ENCODE assay signal across 16 mouse cellular contexts in the genomic region with DNA sequence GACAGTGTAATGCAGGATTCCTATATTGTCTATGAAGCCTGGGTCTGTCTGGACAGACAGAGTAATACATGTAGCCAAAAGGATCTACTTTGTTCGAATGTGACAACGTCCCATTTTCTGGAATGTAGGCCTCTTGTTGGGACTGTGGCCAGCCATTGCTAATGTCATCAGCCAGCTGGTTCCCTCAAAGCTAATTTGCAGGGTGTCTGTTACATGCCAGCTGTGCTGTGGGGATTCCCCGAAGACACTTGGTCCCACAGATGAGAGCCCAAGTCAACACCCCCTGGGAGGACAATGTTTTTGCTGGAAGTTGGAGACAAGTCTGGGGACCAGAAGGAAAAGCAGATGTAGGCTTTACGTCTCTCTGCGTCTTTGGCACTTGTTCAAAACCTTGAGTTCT. TPM values are rescaled to one million over a fixed set of nuclear protein-coding genes. Genes with fewer than 3 reads are reported as not detected.
DNase-seq lines count a peak whose midpoint lies in the region; ATAC-seq and TF ChIP-seq lines count a peak whose summit lies in the region.
"Had no signal": no experiment of that assay in that cellular context is flagged by ENCODE, and none has a peak within 500 bp of the region (broad histone marks: within the 10 kb centered on the region; RNA-seq: fewer than 3 reads in every experiment).

No protein-coding gene starts in this region.

- no peaks in the 10 kb centered on the region for H3K9me3 ChIP-seq in lung, embryonic 14.5 days (ENCODE audit: low read depth, low read length)
- H3K9me3 ChIP-seq: G1E; heart, embryonic 15.5 days; liver, embryonic 13.5 days; megakaryocyte, embryonic 14.5 days; neural tube, embryonic 15.5 days had no signal

- 68% methylated on average over 5 of the region's 5 CpGs for WGBS in lung, embryonic 14.5 days

- no peak for ATAC-seq in lung, embryonic 14.5 days (ENCODE audit: insufficient read depth)
- no peak for ATAC-seq in activated CD4-positive, CD25-positive, alpha-beta regulatory T cell, adult 4 months
- ATAC-seq: forebrain, embryonic 16.5 days; hindbrain, embryonic 16.5 days had no signal

- no peak overlapping the region for H3K4me2 ChIP-seq in lung, embryonic 14.5 days
- H3K4me2 ChIP-seq: heart, embryonic 15.5 days; liver, embryonic 13.5 days; neural tube, embryonic 15.5 days had no signal

- peak; percentile 24 for DNase-seq in gastrocnemius, postnatal 14 days
- no peak for DNase-seq in gastrocnemius, adult 18-20 months (ENCODE audit: low spot score)
- DNase-seq in lung, embryonic 14.5 days, result peak; percentile 10
- no peak for DNase-seq in lung, adult 18-20 months
- peak; percentile 55 for DNase-seq in layer of hippocampus, adult 9-11 months
- DNase-seq in ovary, postnatal 36 days (ENCODE audit: low spot score), result no peak
- DNase-seq: adrenal gland, postnatal 36 days; kidney, adult 2 months; liver, embryonic 13.5 days had no signal

- no peaks in the 10 kb centered on the region for H3K4me1 ChIP-seq in lung, embryonic 14.5 days (ENCODE audit: insufficient read depth)
- H3K4me1 ChIP-seq: heart, embryonic 15.5 days; liver, embryonic 13.5 days; megakaryocyte, embryonic 14.5 days; neural tube, embryonic 15.5 days had no signal

- no peak overlapping the region for H3K9ac ChIP-seq in lung, embryonic 14.5 days
- H3K9ac ChIP-seq: heart, embryonic 15.5 days; liver, embryonic 13.5 days; neural tube, embryonic 15.5 days had no signal

- no peak overlapping the region for H3K4me3 ChIP-seq in lung, embryonic 14.5 days (ENCODE audit: low read depth, low read length)
- H3K4me3 ChIP-seq: heart, embryonic 15.5 days; liver, embryonic 13.5 days; megakaryocyte, embryonic 14.5 days; neural tube, embryonic 15.5 days had no signal

- H3K36me3 ChIP-seq in lung, embryonic 14.5 days (ENCODE audit: insufficient read depth), result no peaks in the 10 kb centered on the region
- H3K36me3 ChIP-seq: G1E; heart, embryonic 15.5 days; liver, embryonic 13.5 days had no signal

- no peaks in the 10 kb centered on the region for H3K27me3 ChIP-seq in lung, embryonic 14.5 days (ENCODE audit: insufficient read depth, low read length)
- H3K27me3 ChIP-seq: liver, embryonic 13.5 days; neural tube, embryonic 15.5 days had no signal

- no peak overlapping the region for H3K27ac ChIP-seq in lung, embryonic 14.5 days (ENCODE audit: low read depth)
- H3K27ac ChIP-seq: heart, embryonic 15.5 days; liver, embryonic 13.5 days; neural tube, embryonic 15.5 days had no signal

- no peak for TF ChIP-seq CTCF in lung, embryonic 14.5 days (IDR thresholded peaks at IDR 0.05; ENCODE audit: low read depth)

- intact Hi-C loops in gastrocnemius, postnatal 14 days (cut with DNase I; ENCODE audit: low total_unique reads), result no loop called here

RNA-seq across cellular contexts. Expression of a gene that starts 35.9 kb away (rescaled TPM):
- under 1 TPM in 1 of 2 experiments, not detected in 1; 0.27 TPM for total RNA-seq in gastrocnemius, postnatal 14 days (2021)
- not detected for total RNA-seq in gastrocnemius, adult 18-20 months (2021)
- polyA plus RNA-seq in lung, embryonic 14.5 days (2014; fragmentation: Nextera tagmentation; extraction: Ambion mirVana), result 7.6 and 10.4 TPM in 2 replicates
- polyA plus RNA-seq in activated CD4-positive, CD25-positive, alpha-beta regulatory T cell, adult 4 months (2017; shearing (Covaris generic)), result under 1 TPM in 1 of 2 experiments, not detected in 1; 0.25 TPM
- polyA plus RNA-seq: G1E had no signal

RNA-seq across cellular contexts. Expression of a gene that starts 45.3 kb away (rescaled TPM):
- under 1 TPM; 0.07 to 0.10 TPM for total RNA-seq in gastrocnemius, postnatal 14 days (2021)
- not detected for total RNA-seq in gastrocnemius, adult 18-20 months (2021)
- not detected in 2 replicates for polyA plus RNA-seq in lung, embryonic 14.5 days (2014; fragmentation: Nextera tagmentation; extraction: Ambion mirVana)
- under 1 TPM in 1 of 2 experiments, not detected in 1; 0.40 TPM for polyA plus RNA-seq in activated CD4-positive, CD25-positive, alpha-beta regulatory T cell, adult 4 months (2017; shearing (Covaris generic))
- total RNA-seq: G1E had no signal
- polyA plus RNA-seq: G1E; liver, embryonic 13.5 days had no signal

Comparison
In these comparisons a context has a peak if more than half of its experiments do, and no peak if none do; other contexts are left out.
1. DNase-seq: peak in gastrocnemius, postnatal 14 days (single experiment), lung, embryonic 14.5 days (single experiment) and layer of hippocampus, adult 9-11 months (single experiment); none in gastrocnemius, adult 18-20 months (single experiment), lung, adult 18-20 months (0 of 2) and ovary, postnatal 36 days (single experiment).